Comparison of ENCODE assay signal across 25 mouse cellular contexts in genomic region chr5:116457791-116458190, GRCm38 (mm10). TPM values are rescaled to one million over a fixed set of nuclear protein-coding genes. Genes with fewer than 3 reads are reported as not detected.
"Had no signal": no experiment of that assay in that cellular context is flagged by ENCODE, and none has a peak within 500 bp of the region (broad histone marks: within the 10 kb centered on the region; RNA-seq: fewer than 3 reads in every experiment).

No protein-coding gene starts in this region.

- H3K27ac ChIP-seq: heart, adult 2 months; heart, embryonic 13.5 days; heart, embryonic 15.5 days; hindbrain, embryonic 15.5 days; hindbrain, postnatal 0 days; kidney, embryonic 15.5 days; kidney, postnatal 0 days; limb, embryonic 13.5 days; limb, embryonic 15.5 days; liver, embryonic 12.5 days; liver, embryonic 14.5 days had no signal

- H3K9ac ChIP-seq: heart, embryonic 15.5 days; hindbrain, embryonic 15.5 days; kidney, embryonic 15.5 days; limb, embryonic 13.5 days; limb, embryonic 15.5 days; liver, embryonic 12.5 days; liver, embryonic 14.5 days had no signal

- H3K4me3 ChIP-seq: heart, adult 2 months; hindbrain, embryonic 15.5 days; kidney, embryonic 15.5 days; limb, embryonic 13.5 days; limb, embryonic 15.5 days; liver, embryonic 12.5 days had no signal

- ATAC-seq: hindbrain, postnatal 0 days; intestine, embryonic 16.5 days; liver, embryonic 12.5 days had no signal

- H3K27me3 ChIP-seq: heart, embryonic 15.5 days; hindbrain, embryonic 15.5 days; limb, embryonic 15.5 days had no signal

- H3K4me2 ChIP-seq: hindbrain, embryonic 15.5 days; limb, embryonic 13.5 days; limb, embryonic 15.5 days; liver, embryonic 12.5 days had no signal

- H3K9me3 ChIP-seq: heart, embryonic 13.5 days; heart, embryonic 15.5 days; hindbrain, embryonic 15.5 days; kidney, embryonic 15.5 days; limb, embryonic 13.5 days; limb, embryonic 15.5 days; liver, embryonic 12.5 days had no signal

- H3K36me3 ChIP-seq: heart, embryonic 13.5 days; heart, embryonic 15.5 days; hindbrain, embryonic 15.5 days; kidney, embryonic 15.5 days; limb, embryonic 13.5 days; limb, embryonic 15.5 days; liver, embryonic 12.5 days had no signal

- DNase-seq: gastrocnemius, postnatal 14 days; gastrocnemius, postnatal 36 days; heart, adult 11 months; heart, adult 2 months; heart, postnatal 14 days; heart, postnatal 36 days; kidney, adult 11 months; kidney, adult 2 months; kidney, adult 9 months; kidney, postnatal 14 days; kidney, postnatal 36 days; layer of hippocampus, adult 9-11 months; left cerebral cortex, postnatal 4 days had no signal

RNA-seq across cellular contexts. Expression of gene Hspb8, which starts 35.1 kb away (rescaled TPM):
- total RNA-seq: hematopoietic stem cell, adult 5-6 weeks had no signal
